Mouse (Mus musculus): ENCODE measurements at regions not wholly inside any gene's neighbourhood (a gene's known extent, or its start where the extent isn't known, plus 50 kb on each side); places are given as distances from the start of the nearest gene placed in this dataset.

DNA sequence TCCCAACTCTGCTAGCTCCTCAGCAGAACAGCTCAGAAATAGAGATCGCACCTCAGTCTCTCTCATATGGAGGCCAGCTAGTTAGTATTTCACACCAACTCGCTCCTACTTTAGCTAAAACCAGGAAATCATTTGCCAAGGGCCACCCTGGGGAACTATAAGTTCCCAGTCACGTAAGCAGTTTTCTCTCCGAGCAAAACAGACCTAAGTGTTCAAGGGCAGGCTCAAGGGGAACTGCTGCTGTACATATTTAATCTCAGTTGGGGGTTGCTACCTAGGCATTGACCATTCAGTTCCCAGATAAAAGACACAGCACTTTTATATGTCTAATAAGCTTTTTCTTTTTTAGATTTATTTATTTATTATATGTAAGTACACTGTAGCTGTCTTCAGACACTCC is 93.5 kb upstream of the Cpm start:
- H3K9ac ChIP-seq (ENCODE audit: low read depth, low read length) = no peak overlapping the region
- ATAC-seq = no peak
- 88% methylated on average over 4 of the region's 4 CpGs for WGBS

DNA sequence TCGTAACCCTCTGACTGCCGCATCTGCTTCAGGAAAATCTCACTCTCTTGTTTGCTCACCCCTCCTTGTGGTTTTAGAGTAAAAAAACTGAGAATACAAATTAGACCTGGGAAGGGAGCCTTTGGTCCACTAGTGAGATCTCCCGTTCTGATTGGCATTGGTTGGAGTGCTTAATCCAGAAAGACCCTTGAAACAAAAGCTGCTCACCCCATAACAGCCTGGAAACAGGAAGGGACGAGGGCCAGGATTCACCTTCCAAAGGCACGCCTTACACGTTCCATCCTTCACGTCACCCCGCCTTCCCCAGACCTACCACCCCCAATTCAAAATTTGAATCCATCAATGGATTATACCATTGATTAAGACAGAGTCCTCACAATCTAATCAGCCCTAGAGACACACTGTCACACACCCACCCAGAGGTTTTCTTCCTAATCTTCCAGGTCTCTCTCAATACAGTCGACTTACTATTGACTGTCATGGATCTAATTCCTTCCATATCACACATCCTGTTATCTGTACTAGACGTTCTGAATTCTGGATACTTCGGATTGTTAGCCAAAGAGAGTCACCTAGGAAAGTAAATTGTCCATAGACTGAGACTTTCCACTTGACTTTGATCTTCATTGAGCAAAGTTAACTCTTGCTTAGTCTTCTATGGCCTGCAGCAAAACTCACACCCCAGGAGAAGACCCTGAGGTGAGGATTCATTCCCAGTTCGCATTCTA is 94.1 kb upstream of the Cpm start:
- Histone ChIP-seq H3K27me3 (replicated peaks; ENCODE audit: control insufficient read depth, insufficient read depth, low read length) (no peaks in the 10 kb centered on the region), H3K36me3 (ENCODE audit: control insufficient read depth, insufficient read depth, low read length) (no peaks in the 10 kb centered on the region), H3K9ac (ENCODE audit: low read depth, low read length) (no peak overlapping the region), H3K4me3 (ENCODE audit: low read length) (no peak overlapping the region), H3K9me3 (ENCODE audit: control insufficient read depth, low read length) (no peaks in the 10 kb centered on the region), H3K4me2 (ENCODE audit: low read depth, low read length) (no peak overlapping the region), H3K27ac (ENCODE audit: low read length) (no peak overlapping the region), H3K4me1 (ENCODE audit: control insufficient read depth, insufficient read depth, low read length) (no peaks in the 10 kb centered on the region)
- 85% methylated on average over 12 of the region's 12 CpGs for WGBS
- no peak for ATAC-seq

More for the DNA sequence above, 93.5 kb upstream of the Cpm start:
- H3K9me3 ChIP-seq (ENCODE audit: control insufficient read depth, low read length) = no peaks in the 10 kb centered on the region
- H3K27me3 ChIP-seq (replicated peaks; ENCODE audit: control insufficient read depth, insufficient read depth, low read length) = no peaks in the 10 kb centered on the region
- H3K27ac ChIP-seq (ENCODE audit: low read length) = no peak overlapping the region
- no peak overlapping the region for H3K4me3 ChIP-seq (ENCODE audit: low read length)
- no peaks in the 10 kb centered on the region for H3K4me1 ChIP-seq (ENCODE audit: control insufficient read depth, insufficient read depth, low read length)
- H3K4me2 ChIP-seq (ENCODE audit: low read depth, low read length) = no peak overlapping the region
- H3K36me3 ChIP-seq (ENCODE audit: control insufficient read depth, insufficient read depth, low read length) = no peaks in the 10 kb centered on the region

DNA sequence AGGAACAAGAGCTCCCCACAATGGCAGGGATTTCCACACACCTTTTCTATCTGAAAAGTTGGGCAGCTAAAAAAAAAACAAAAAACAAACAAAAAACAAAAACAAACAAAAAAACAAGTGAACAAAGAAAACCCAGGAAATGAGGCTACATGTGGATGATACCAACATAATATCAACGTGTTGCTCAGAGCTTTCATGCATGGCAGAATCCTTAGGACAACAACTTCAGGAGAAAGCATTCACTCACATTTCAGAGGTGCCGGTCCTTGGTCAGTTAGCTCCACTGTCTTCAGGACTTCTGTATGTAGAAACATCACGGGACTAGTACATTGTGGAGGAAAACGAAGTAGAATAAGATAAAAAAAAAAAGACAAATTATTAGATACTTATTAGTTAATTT is 94.8 kb upstream of the Cpm start:
- H3K9ac ChIP-seq (ENCODE audit: low read depth, low read length) = no peak overlapping the region
- H3K27ac ChIP-seq (ENCODE audit: low read length) = no peak overlapping the region
- H3K4me2 ChIP-seq (ENCODE audit: low read depth, low read length) = no peak overlapping the region
- H3K9me3 ChIP-seq (ENCODE audit: control insufficient read depth, low read length) = no peaks in the 10 kb centered on the region
- no peak overlapping the region for H3K4me3 ChIP-seq (ENCODE audit: low read length)
- no peaks in the 10 kb centered on the region for H3K36me3 ChIP-seq (ENCODE audit: control insufficient read depth, insufficient read depth, low read length)
- no peaks in the 10 kb centered on the region for H3K4me1 ChIP-seq (ENCODE audit: control insufficient read depth, insufficient read depth, low read length)
- no peaks in the 10 kb centered on the region for H3K27me3 ChIP-seq (replicated peaks; ENCODE audit: control insufficient read depth, insufficient read depth, low read length)
- 88% methylated on average over 4 of the region's 4 CpGs for WGBS
- ATAC-seq = no peak

DNA sequence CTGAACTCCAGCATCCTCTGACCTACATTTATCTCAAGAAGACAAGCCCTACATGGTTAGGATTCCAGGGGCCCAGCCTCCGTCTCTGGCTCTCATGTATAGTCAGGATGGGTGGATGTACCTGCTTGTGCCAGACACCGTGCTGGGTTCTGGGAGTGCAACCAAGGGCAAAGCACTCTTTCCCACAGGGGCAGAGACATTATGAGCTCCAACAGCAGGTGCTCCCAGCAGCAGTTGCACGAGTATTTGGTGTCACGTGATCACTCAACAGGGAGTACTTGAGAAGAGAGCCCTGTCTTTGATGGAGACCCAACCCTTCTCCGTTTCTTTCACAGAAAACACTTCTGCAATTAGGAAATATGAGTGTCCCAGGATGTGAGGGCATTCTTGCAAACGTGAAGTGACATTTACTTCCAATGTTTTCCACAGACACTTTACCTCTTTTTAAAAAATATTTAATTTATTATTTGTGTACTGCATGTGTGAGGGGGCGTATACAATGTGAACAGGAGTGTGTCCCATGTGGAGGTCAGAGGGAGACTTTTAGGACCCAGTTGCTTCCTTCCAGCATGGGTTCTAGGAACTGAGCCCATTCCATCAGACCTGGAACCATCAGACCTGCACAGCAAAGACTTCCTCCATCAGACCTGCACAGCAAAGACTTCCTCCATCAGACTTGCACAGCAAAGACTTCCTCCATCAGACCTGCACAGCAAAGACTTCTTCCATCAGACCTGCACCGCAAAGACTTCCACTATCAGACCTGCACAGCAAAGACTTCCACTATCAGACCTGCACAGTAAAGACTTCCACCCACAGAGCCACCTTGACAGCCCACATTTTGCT is 95.5 kb upstream of the Cpm start:
- Histone ChIP-seq H3K4me3 (ENCODE audit: low read length) (no peak overlapping the region), H3K9me3 (ENCODE audit: control insufficient read depth, low read length) (no peaks in the 10 kb centered on the region), H3K9ac (ENCODE audit: low read depth, low read length) (no peak overlapping the region), H3K27me3 (replicated peaks; ENCODE audit: control insufficient read depth, insufficient read depth, low read length) (no peaks in the 10 kb centered on the region), H3K27ac (ENCODE audit: low read length) (no peak overlapping the region), H3K4me2 (ENCODE audit: low read depth, low read length) (no peak overlapping the region), H3K4me1 (ENCODE audit: control insufficient read depth, insufficient read depth, low read length) (no peaks in the 10 kb centered on the region), H3K36me3 (ENCODE audit: control insufficient read depth, insufficient read depth, low read length) (no peaks in the 10 kb centered on the region)
- whole genome bisulfite sequencing = 87% methylated on average over 8 of the region's 8 CpGs
- no peak for ATAC-seq

DNA sequence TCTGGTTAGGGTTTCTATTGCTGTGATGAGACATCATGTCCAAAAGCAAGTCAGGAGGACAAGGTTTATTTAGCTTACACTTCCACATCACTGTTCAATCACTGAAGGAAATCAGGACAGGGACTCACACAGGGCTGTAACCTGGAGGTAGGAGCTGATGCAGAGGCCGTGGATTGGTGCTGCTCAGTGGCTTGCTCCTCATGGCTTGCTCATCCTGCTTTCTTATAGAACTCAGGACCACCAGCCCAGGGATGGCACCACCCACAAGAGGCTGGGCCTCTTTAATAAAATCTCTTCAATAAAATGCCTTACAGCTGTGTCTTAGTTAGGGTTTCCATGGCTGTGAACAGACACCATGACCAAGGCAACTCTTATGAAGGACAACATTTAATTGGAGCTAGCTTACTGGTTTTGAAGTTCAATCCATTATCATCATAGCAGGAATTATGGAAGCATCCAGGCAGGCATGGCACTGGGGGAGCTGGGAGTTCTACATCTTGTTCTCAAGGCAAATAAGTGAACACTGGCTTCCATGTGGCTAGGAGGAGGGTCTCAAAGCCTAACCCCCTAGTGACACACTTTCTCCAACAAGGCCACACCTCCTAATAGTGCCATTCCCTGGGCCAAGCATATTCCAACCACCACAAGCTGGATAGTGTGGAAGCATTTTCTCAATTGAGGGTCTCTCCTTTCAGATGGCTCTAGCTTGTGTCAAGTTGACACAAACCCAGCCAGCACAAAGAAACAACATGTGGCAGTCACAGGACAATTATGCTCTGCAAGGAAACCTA is 96.4 kb upstream of the Cpm start:
- H3K27ac ChIP-seq (ENCODE audit: low read length) = no peak overlapping the region
- WGBS = 100% methylated on average over 1 of the region's 1 CpGs
- H3K9me3 ChIP-seq (ENCODE audit: control insufficient read depth, low read length) = no peaks in the 10 kb centered on the region
- no peaks in the 10 kb centered on the region for H3K36me3 ChIP-seq (ENCODE audit: control insufficient read depth, insufficient read depth, low read length)
- no peaks in the 10 kb centered on the region for H3K27me3 ChIP-seq (replicated peaks; ENCODE audit: control insufficient read depth, insufficient read depth, low read length)
- no peak overlapping the region for H3K4me2 ChIP-seq (ENCODE audit: low read depth, low read length)
- H3K4me1 ChIP-seq (ENCODE audit: control insufficient read depth, insufficient read depth, low read length) = no peaks in the 10 kb centered on the region
- no peak overlapping the region for H3K4me3 ChIP-seq (ENCODE audit: low read length)
- H3K9ac ChIP-seq (ENCODE audit: low read depth, low read length) = no peak overlapping the region
- ATAC-seq = no peak

DNA sequence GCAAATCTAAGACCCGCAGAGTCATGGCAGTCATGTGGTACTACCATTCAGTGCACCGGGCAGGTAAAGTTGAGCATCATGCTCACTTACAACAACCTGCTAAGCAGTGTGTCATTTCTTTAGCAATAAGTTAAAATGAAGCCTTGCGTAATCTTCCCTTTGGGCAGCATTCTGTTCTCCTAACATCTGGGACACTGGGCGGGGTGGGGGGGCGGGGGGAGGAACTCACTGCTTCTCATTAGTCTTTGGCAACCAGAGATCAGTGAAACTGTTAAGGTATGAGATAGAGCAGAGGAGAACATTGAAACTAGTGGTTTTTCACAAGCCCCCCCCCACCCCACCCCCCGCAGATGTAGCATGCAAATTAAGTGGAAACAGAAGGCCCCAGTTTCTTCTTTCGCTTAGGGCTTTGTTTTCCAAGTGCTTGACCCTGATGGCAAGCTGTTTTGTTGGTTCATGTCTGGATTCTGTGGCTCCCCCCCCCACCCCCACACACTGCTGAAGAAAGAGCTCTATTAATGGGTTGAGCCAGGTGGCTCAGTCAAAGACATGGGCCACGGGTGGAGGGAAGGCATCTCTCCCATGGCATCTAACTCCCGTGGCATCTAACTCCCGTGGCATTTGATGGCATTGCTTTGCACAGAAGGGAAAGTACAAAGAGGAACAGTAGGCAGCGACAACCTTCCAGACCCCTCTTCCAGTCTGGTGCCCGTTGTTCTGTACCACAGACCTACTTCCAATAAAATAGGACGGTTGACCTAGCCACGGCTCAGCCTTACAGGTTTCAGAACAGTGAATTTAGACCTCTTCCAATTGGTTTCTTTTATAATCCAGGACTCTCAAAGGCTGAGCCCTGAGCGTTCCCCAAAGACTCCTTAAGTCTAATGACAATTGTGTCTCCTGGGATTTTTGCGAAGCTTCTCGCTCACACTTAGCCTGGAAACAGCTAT is 97.2 kb upstream of the Cpm start:
- Histone ChIP-seq H3K9ac (ENCODE audit: low read depth, low read length) (no peak overlapping the region), H3K36me3 (ENCODE audit: control insufficient read depth, insufficient read depth, low read length) (no peaks in the 10 kb centered on the region), H3K27me3 (replicated peaks; ENCODE audit: control insufficient read depth, insufficient read depth, low read length) (no peaks in the 10 kb centered on the region), H3K27ac (ENCODE audit: low read length) (no peak overlapping the region), H3K9me3 (ENCODE audit: control insufficient read depth, low read length) (no peaks in the 10 kb centered on the region), H3K4me2 (ENCODE audit: low read depth, low read length) (no peak overlapping the region), H3K4me3 (ENCODE audit: low read length) (no peak overlapping the region), H3K4me1 (ENCODE audit: control insufficient read depth, insufficient read depth, low read length) (no peaks in the 10 kb centered on the region)
- 89% methylated on average over 17 of the region's 17 CpGs for WGBS
- ATAC-seq = no peak

DNA sequence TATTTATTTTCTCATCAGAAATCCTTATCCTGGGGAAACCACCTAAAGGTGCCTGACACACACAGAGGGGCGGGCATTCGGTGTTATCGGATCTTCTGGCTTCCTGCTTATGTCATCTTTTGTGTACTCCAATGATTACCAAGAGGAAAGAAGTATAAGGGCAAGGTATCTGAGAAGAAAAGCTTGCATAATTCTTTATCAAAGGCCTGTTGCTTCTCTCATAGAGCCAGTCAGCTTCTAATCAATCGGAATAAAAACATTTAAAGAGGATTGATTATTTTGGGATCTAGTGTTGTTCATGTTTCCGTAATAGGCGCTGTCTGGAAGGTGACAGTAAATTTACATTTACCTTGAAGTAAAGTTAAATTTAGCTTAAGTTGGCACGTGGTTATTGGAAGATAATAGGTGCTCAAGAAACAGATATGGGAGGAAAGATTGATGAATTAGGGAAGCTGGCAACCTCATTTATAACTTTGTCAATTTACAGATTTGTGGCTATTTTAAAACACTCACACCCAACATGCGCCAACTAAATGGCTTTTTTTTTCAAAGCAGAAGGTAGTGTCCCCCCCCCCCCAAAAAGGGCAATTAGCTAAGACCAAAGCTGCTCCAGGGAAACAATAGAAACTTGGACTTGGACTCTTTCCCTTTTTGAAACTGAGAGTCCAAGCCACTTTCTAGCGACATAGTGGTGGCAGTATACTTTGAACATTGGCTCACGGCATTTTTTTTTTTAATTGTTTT is 98.3 kb upstream of the Cpm start:
- 82% methylated on average over 10 of the region's 10 CpGs for WGBS
- Histone ChIP-seq H3K27me3 (replicated peaks; ENCODE audit: control insufficient read depth, insufficient read depth, low read length) (no peaks in the 10 kb centered on the region), H3K9me3 (ENCODE audit: control insufficient read depth, low read length) (no peaks in the 10 kb centered on the region), H3K4me1 (ENCODE audit: control insufficient read depth, insufficient read depth, low read length) (no peaks in the 10 kb centered on the region), H3K36me3 (ENCODE audit: control insufficient read depth, insufficient read depth, low read length) (no peaks in the 10 kb centered on the region), H3K4me2 (ENCODE audit: low read depth, low read length) (no peak overlapping the region), H3K9ac (ENCODE audit: low read depth, low read length) (no peak overlapping the region), H3K27ac (ENCODE audit: low read length) (no peak overlapping the region), H3K4me3 (ENCODE audit: low read length) (no peak overlapping the region)
- no peak for ATAC-seq

DNA sequence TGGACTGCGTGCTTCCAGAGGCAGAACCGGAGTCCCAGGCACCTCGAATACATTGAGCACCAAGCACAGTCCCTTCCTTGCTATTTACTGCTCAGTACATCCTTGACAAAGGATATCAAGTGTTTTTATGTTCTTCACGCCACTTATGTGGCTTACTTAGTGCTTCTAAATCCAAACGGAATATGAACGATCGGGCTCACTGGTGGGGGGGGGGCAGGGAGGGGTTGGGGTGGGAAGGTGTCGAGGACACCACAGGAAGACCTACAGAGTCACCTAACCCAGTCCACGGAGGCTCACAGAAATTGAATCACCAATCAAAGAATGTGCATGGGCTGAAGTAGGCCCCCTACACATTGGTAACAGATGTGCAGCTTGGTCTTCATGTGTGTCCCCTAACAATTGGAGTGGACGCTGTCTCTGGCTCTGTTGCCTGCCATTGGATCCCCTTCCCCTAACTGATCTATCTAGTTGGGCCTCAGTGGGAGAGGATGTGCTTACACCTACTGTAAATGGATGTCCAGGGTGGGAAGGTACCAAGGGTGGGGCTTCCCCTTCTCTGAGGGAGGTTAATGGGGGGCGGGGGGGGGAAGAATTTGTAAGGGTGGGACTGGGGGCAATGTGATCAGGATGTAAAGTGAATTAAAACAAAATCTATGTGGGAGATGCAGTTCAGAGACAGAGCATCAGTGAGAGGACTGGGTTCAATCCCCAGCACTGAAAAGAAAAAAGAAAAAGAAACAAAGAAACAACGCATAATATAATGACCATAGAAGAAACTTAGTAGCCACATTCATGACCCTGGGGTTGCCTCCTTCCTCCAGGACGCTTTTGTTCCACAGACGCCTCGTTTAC is 99.1 kb upstream of the Cpm start:
- no peak overlapping the region for H3K4me3 ChIP-seq (ENCODE audit: low read length)
- no peak overlapping the region for H3K27ac ChIP-seq (ENCODE audit: low read length)
- H3K9ac ChIP-seq (ENCODE audit: low read depth, low read length) = no peak overlapping the region
- no peaks in the 10 kb centered on the region for H3K27me3 ChIP-seq (replicated peaks; ENCODE audit: control insufficient read depth, insufficient read depth, low read length)
- no peaks in the 10 kb centered on the region for H3K36me3 ChIP-seq (ENCODE audit: control insufficient read depth, insufficient read depth, low read length)
- no peaks in the 10 kb centered on the region for H3K9me3 ChIP-seq (ENCODE audit: control insufficient read depth, low read length)
- WGBS = 74% methylated on average over 15 of the region's 15 CpGs
- no peak overlapping the region for H3K4me2 ChIP-seq (ENCODE audit: low read depth, low read length)
- ATAC-seq = no peak
- no peaks in the 10 kb centered on the region for H3K4me1 ChIP-seq (ENCODE audit: control insufficient read depth, insufficient read depth, low read length)

Measured in intestine, embryonic 16.5 days (tissue).